Mouse (Mus musculus): Measurements from ENCODE around the gene Baz2b. TPM values are rescaled to one million over a fixed set of nuclear protein-coding genes. Genes with fewer than 3 reads are reported as not detected.
A peak's percentile ranks its signal among the peaks of the same experiment; 100 is the strongest.

The Baz2b gene
- polyA plus RNA-seq, 1 experiment from 2014 or later: 55.1 TPM

GRCm38 (mm10) chr2:60123911-60124647 lies 85.6 kb downstream of the Baz2b start:
- WGBS: 5% methylated on average over 13 of the region's 13 CpGs
- no peak for DNase-seq (ENCODE audit: low spot score)
- no peaks in the 10 kb centered on the region for H3K36me3 ChIP-seq

GRCm38 (mm10) chr2:60123061-60123874 lies 86.4 kb downstream of the Baz2b start:
- no peak for DNase-seq (ENCODE audit: low spot score)
- peak overlapping the region; percentile 100 for H3K27ac ChIP-seq
- peak overlapping the region; percentile 98 for H3K4me3 ChIP-seq
- no peaks in the 10 kb centered on the region for H3K27me3 ChIP-seq (ENCODE audit: insufficient read depth, poor library complexity, severe bottlenecking)
- no peaks in the 10 kb centered on the region for H3K9me3 ChIP-seq
- no peaks in the 10 kb centered on the region for H3K36me3 ChIP-seq
- H3K4me1 ChIP-seq: peaks cover 37% of the 10 kb centered on the region
- 38% methylated on average over 6 of the region's 6 CpGs for WGBS

More at GRCm38 (mm10) chr2:60123911-60124647, 85.6 kb downstream of the Baz2b start:
- Histone ChIP-seq H3K4me1 (peaks cover 33% of the 10 kb centered on the region), H3K9me3 (no peaks in the 10 kb centered on the region), H3K4me3 (peak overlapping the region; percentile 98), H3K27ac (peak overlapping the region; percentile 100), H3K27me3 (ENCODE audit: insufficient read depth, poor library complexity, severe bottlenecking) (no peaks in the 10 kb centered on the region)

- Histone ChIP-seq H3K36me3 (no peaks in the 10 kb centered on the region), H3K27me3 (ENCODE audit: insufficient read depth, poor library complexity, severe bottlenecking) (no peaks in the 10 kb centered on the region), H3K4me1 (peaks cover 43% of the 10 kb centered on the region), H3K4me3 (peak overlapping the region; percentile 98; the same call in 1 of the 2 replicates), H3K9me3 (no peaks in the 10 kb centered on the region), H3K27ac (peak overlapping the region; percentile 49; the same call in 1 of the 2 replicates)
- WGBS: 59% methylated on average over 2 of the region's 2 CpGs
- no peak for DNase-seq (ENCODE audit: low spot score)
Observed at GRCm38 (mm10) chr2:60122188-60122587, 87.5 kb downstream of the Baz2b start.

- H3K27me3 ChIP-seq (ENCODE audit: insufficient read depth, poor library complexity, severe bottlenecking): no peaks in the 10 kb centered on the region
- no peaks in the 10 kb centered on the region for H3K9me3 ChIP-seq
- no peak overlapping the region for H3K4me3 ChIP-seq
- H3K27ac ChIP-seq: peak overlapping the region; percentile 52; the same call in 1 of the 2 replicates
- H3K36me3 ChIP-seq: no peaks in the 10 kb centered on the region
- 74% methylated on average over 2 of the region's 2 CpGs for WGBS
- no peak for DNase-seq (ENCODE audit: low spot score)
- peaks cover 50% of the 10 kb centered on the region for H3K4me1 ChIP-seq
Observed at GRCm38 (mm10) chr2:60120681-60121080, 89.0 kb downstream of the Baz2b start.

- 70% methylated on average over 10 of the region's 10 CpGs for WGBS
- H3K4me1 ChIP-seq: peaks cover 61% of the 10 kb centered on the region
- DNase-seq (ENCODE audit: low spot score): no peak
- H3K36me3 ChIP-seq: no peaks in the 10 kb centered on the region
- no peak overlapping the region; the same call in 1 of the 2 replicates for H3K27ac ChIP-seq
- no peak overlapping the region for H3K4me3 ChIP-seq
- no peaks in the 10 kb centered on the region for H3K27me3 ChIP-seq (ENCODE audit: insufficient read depth, poor library complexity, severe bottlenecking)
- H3K9me3 ChIP-seq: no peaks in the 10 kb centered on the region
Observed at GRCm38 (mm10) chr2:60118684-60119558, 90.7 kb downstream of the Baz2b start.

GRCm38 (mm10) chr2:60117867-60118266 lies 91.8 kb downstream of the Baz2b start:
- WGBS: 66% methylated on average over 9 of the region's 9 CpGs
- no peak for DNase-seq (ENCODE audit: low spot score)
- 0 out of 2 replicates have a peak overlapping the region, but pooled peaks have one; percentile 53 for H3K27ac ChIP-seq
- no peaks in the 10 kb centered on the region for H3K9me3 ChIP-seq
- H3K4me3 ChIP-seq: no peak overlapping the region
- H3K4me1 ChIP-seq: peaks cover 62% of the 10 kb centered on the region
- H3K27me3 ChIP-seq (ENCODE audit: insufficient read depth, poor library complexity, severe bottlenecking): no peaks in the 10 kb centered on the region
- no peaks in the 10 kb centered on the region for H3K36me3 ChIP-seq

- Histone ChIP-seq H3K27ac (no peak overlapping the region), H3K9me3 (no peaks in the 10 kb centered on the region; the same call in 1 of the 2 replicates), H3K36me3 (peaks cover 9% of the 10 kb centered on the region), H3K4me1 (peaks cover 48% of the 10 kb centered on the region), H3K4me3 (no peak overlapping the region), H3K27me3 (ENCODE audit: insufficient read depth, poor library complexity, severe bottlenecking) (no peaks in the 10 kb centered on the region)
- 50% methylated on average over 12 of the region's 12 CpGs for WGBS
- DNase-seq (ENCODE audit: low spot score): no peak
Observed at GRCm38 (mm10) chr2:60115891-60116554, 93.6 kb downstream of the Baz2b start.

- no peaks in the 10 kb centered on the region for H3K27me3 ChIP-seq (ENCODE audit: insufficient read depth, poor library complexity, severe bottlenecking)
- H3K4me1 ChIP-seq: peaks cover 38% of the 10 kb centered on the region
- H3K27ac ChIP-seq: no peak overlapping the region
- DNase-seq (ENCODE audit: low spot score): no peak
- no peaks in the 10 kb centered on the region; the same call in 1 of the 2 replicates for H3K9me3 ChIP-seq
- no peak overlapping the region for H3K4me3 ChIP-seq
- WGBS: 83% methylated on average over 4 of the region's 4 CpGs
- H3K36me3 ChIP-seq: peaks cover 18% of the 10 kb centered on the region
Observed at GRCm38 (mm10) chr2:60114901-60115300, 94.7 kb downstream of the Baz2b start.

GRCm38 (mm10) chr2:60113661-60114560 lies 95.7 kb downstream of the Baz2b start:
- Histone ChIP-seq H3K4me3 (no peak overlapping the region), H3K36me3 (peaks cover 18% of the 10 kb centered on the region), H3K9me3 (no peaks in the 10 kb centered on the region; the same call in 1 of the 2 replicates), H3K4me1 (peaks cover 32% of the 10 kb centered on the region), H3K27me3 (ENCODE audit: insufficient read depth, poor library complexity, severe bottlenecking) (no peaks in the 10 kb centered on the region), H3K27ac (no peak overlapping the region)
- DNase-seq (ENCODE audit: low spot score): no peak
- 79% methylated on average over 12 of the region's 12 CpGs for WGBS

- 96% methylated on average over 2 of the region's 2 CpGs for WGBS
- H3K4me1 ChIP-seq: peaks cover 31% of the 10 kb centered on the region
- no peak overlapping the region for H3K4me3 ChIP-seq
- no peak for DNase-seq (ENCODE audit: low spot score)
- H3K9me3 ChIP-seq: no peaks in the 10 kb centered on the region; the same call in 1 of the 2 replicates
- H3K36me3 ChIP-seq: peaks cover 18% of the 10 kb centered on the region
- H3K27ac ChIP-seq: no peak overlapping the region
- H3K27me3 ChIP-seq (ENCODE audit: insufficient read depth, poor library complexity, severe bottlenecking): no peaks in the 10 kb centered on the region
Observed at GRCm38 (mm10) chr2:60112116-60112515, 97.5 kb downstream of the Baz2b start.

GRCm38 (mm10) chr2:60109001-60109400 lies 100.6 kb downstream of the Baz2b start:
- WGBS: 82% methylated on average over 3 of the region's 3 CpGs
- H3K27ac ChIP-seq: no peak overlapping the region
- no peaks in the 10 kb centered on the region for H3K27me3 ChIP-seq (ENCODE audit: insufficient read depth, poor library complexity, severe bottlenecking)
- no peaks in the 10 kb centered on the region; the same call in 1 of the 2 replicates for H3K9me3 ChIP-seq
- peaks cover 11% of the 10 kb centered on the region for H3K4me1 ChIP-seq
- peaks cover 18% of the 10 kb centered on the region for H3K36me3 ChIP-seq
- H3K4me3 ChIP-seq: no peak overlapping the region
- no peak for DNase-seq (ENCODE audit: low spot score)

Data from heart, embryonic 10.5 days (tissue).